ENCODE assay signal across 12 mouse cellular contexts in the genomic region with DNA sequence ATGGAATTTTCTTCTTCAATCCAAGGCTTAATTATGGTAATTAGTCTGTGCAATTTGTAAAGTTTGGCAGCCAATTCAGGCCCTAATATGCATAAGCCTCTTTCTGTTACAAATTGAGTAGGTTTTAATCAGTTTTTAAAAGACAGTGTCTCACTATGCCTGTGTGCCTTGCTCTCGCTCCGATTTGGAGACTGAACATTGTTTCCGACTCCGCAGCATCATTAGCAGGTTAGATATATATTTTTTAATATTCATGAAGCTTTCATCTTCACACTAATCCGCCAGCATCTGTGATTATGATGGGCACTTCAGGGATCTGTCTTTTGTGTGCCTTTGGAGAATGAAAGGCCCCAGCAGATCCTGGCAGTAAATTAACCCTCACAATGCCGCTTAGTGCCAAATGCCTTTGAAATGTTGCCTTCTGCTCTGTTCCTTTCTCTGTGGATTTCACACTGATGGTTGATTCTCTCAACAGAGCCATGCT.
DNase-seq lines count a peak whose midpoint lies in the region; ATAC-seq lines count a peak whose summit lies in the region.
"Had no signal": no experiment of that assay in that cellular context is flagged by ENCODE, and none has a peak within 500 bp of the region (broad histone marks: within the 10 kb centered on the region; RNA-seq: fewer than 3 reads in every experiment).

No protein-coding gene starts in this region.

- peak; percentile 37 to 43 for DNase-seq in right cerebral cortex, postnatal 10 days (ENCODE audit: low spot score in 2 of 2)
- DNase-seq in right cerebral cortex, postnatal 14 days: no peak
- DNase-seq in hindbrain, embryonic 11.5 days (ENCODE audit: low spot score): peak; percentile 61
- no peak for DNase-seq in kidney, adult 11 months
- no peak for DNase-seq in cerebellum, postnatal 25 days
- no peak for DNase-seq in kidney, postnatal 4 days
- DNase-seq: gastrocnemius, postnatal 36 days; thymus, postnatal 36 days had no signal

- H3K4me1 ChIP-seq in hindbrain, embryonic 11.5 days (replicated peaks; ENCODE audit: control insufficient read depth, insufficient read depth, low read length): no peaks in the 10 kb centered on the region
- peaks cover 16% of the 10 kb centered on the region for H3K4me1 ChIP-seq in midbrain, embryonic 13.5 days (replicated peaks)
- H3K4me1 ChIP-seq in heart, embryonic 12.5 days (replicated peaks): no peaks in the 10 kb centered on the region
- H3K4me1 ChIP-seq: limb, embryonic 13.5 days; megakaryocyte, embryonic 14.5 days had no signal

- ATAC-seq in hindbrain, embryonic 11.5 days (ENCODE audit: low FRiP score): peak; percentile 92
- peak; percentile 97 for ATAC-seq in midbrain, embryonic 13.5 days
- no peak for ATAC-seq in heart, embryonic 12.5 days (ENCODE audit: insufficient number of reproducible peaks, low FRiP score)

- H3K9ac ChIP-seq in hindbrain, embryonic 11.5 days (ENCODE audit: low read depth, low read length): no peak overlapping the region
- peak overlapping the region; percentile 28; the same call in 1 of the 2 replicates for H3K9ac ChIP-seq in midbrain, embryonic 13.5 days (replicated peaks)
- no peak overlapping the region for H3K9ac ChIP-seq in heart, embryonic 12.5 days
- H3K9ac ChIP-seq: limb, embryonic 13.5 days had no signal

- 0 out of 2 replicates have a peak overlapping the region, but pooled peaks have one; percentile 32 for H3K27ac ChIP-seq in hindbrain, embryonic 11.5 days (ENCODE audit: low read depth, low read length)
- peak overlapping the region; percentile 85 for H3K27ac ChIP-seq in midbrain, embryonic 13.5 days
- H3K27ac ChIP-seq in heart, embryonic 12.5 days (ENCODE audit: poor library complexity, severe bottlenecking): no peak overlapping the region
- H3K27ac ChIP-seq: limb, embryonic 13.5 days had no signal

- no peak overlapping the region for H3K4me2 ChIP-seq in hindbrain, embryonic 11.5 days (replicated peaks; ENCODE audit: low read depth, low read length)
- H3K4me2 ChIP-seq in midbrain, embryonic 13.5 days (replicated peaks): peak overlapping the region; percentile 39
- no peak overlapping the region for H3K4me2 ChIP-seq in heart, embryonic 12.5 days
- H3K4me2 ChIP-seq: limb, embryonic 13.5 days had no signal

- no peaks in the 10 kb centered on the region for H3K9me3 ChIP-seq in hindbrain, embryonic 11.5 days (ENCODE audit: control insufficient read depth, low read length)
- no peaks in the 10 kb centered on the region for H3K9me3 ChIP-seq in midbrain, embryonic 13.5 days
- no peaks in the 10 kb centered on the region for H3K9me3 ChIP-seq in heart, embryonic 12.5 days (replicated peaks)
- H3K9me3 ChIP-seq: limb, embryonic 13.5 days; megakaryocyte, embryonic 14.5 days had no signal

- no peaks in the 10 kb centered on the region for H3K27me3 ChIP-seq in hindbrain, embryonic 11.5 days (ENCODE audit: control insufficient read depth, insufficient read depth, low read length)
- H3K27me3 ChIP-seq in midbrain, embryonic 13.5 days: no peaks in the 10 kb centered on the region
- H3K27me3 ChIP-seq in heart, embryonic 12.5 days (replicated peaks): no peaks in the 10 kb centered on the region
- H3K27me3 ChIP-seq: limb, embryonic 13.5 days; megakaryocyte, embryonic 14.5 days had no signal

- no peak overlapping the region for H3K4me3 ChIP-seq in hindbrain, embryonic 11.5 days (ENCODE audit: low read depth, low read length)
- peak overlapping the region; percentile 19 for H3K4me3 ChIP-seq in midbrain, embryonic 13.5 days (replicated peaks)
- no peak overlapping the region for H3K4me3 ChIP-seq in heart, embryonic 12.5 days
- H3K4me3 ChIP-seq: limb, embryonic 13.5 days; megakaryocyte, embryonic 14.5 days had no signal

- 20% methylated on average over 6 of the region's 6 CpGs for WGBS in hindbrain, embryonic 11.5 days
- 4% methylated on average over 6 of the region's 6 CpGs for WGBS in midbrain, embryonic 13.5 days
- 47% methylated on average over 6 of the region's 6 CpGs for WGBS in heart, embryonic 12.5 days

- no peaks in the 10 kb centered on the region for H3K36me3 ChIP-seq in hindbrain, embryonic 11.5 days (ENCODE audit: control insufficient read depth, insufficient read depth, low read length)
- H3K36me3 ChIP-seq in midbrain, embryonic 13.5 days: no peaks in the 10 kb centered on the region
- H3K36me3 ChIP-seq in heart, embryonic 12.5 days: no peaks in the 10 kb centered on the region
- H3K36me3 ChIP-seq: limb, embryonic 13.5 days had no signal

Comparison
In these comparisons a context has a peak if more than half of its experiments do, and no peak if none do; other contexts are left out.
1. DNase-seq: peak in right cerebral cortex, postnatal 10 days (2 of 2) and hindbrain, embryonic 11.5 days (single experiment); none in right cerebral cortex, postnatal 14 days (single experiment), kidney, adult 11 months (single experiment), cerebellum, postnatal 25 days (0 of 2) and kidney, postnatal 4 days (0 of 2).